Mouse (Mus musculus) heart, adult 18-20 months (tissue): ENCODE data around the gene Fbln1. TPM values are rescaled to one million over a fixed set of nuclear protein-coding genes. Genes with fewer than 3 reads are reported as not detected.

Experiments
- DNase-seq, 2 experiments: peaks; one replicate each; pipeline ENCODE4 v3.0.0; 2021 to 2022; ENCODE audit warnings: mixed read lengths in 1 of 2
- long read RNA-seq, 2 experiments: library from polyadenylated mRNA; stranded (forward); transcript quantifications; one replicate each; pipeline ENCODE4 v2.0.0; 2021
- total RNA-seq, 2 experiments: library from RNA; stranded (reverse); gene quantifications; 2 replicates each; pipeline ENCODE4 v1.2.3; 2021

Fbln1 gene
- total RNA-seq, result 10 to 100 TPM; 54.5 to 74.1 TPM
- long read RNA-seq, experiment 1, transcript Fbln1-201 (17 exons, 3,659 nt), result minor isoform, 23 of 78 reads
- long read RNA-seq, experiment 1, transcript Fbln1-202 (15 exons, 2,273 nt), result major isoform, 47 of 78 reads
- long read RNA-seq, experiment 1, partial matches to known transcripts, result 7 of 78 reads
- long read RNA-seq, experiment 1, other reads (novel, unspliced or antisense), result 1 of 78 reads
- long read RNA-seq, experiment 2, transcript Fbln1-201 (17 exons, 3,659 nt), result minor isoform, 12 of 48 reads
- long read RNA-seq, experiment 2, transcript Fbln1-202 (15 exons, 2,273 nt), result major isoform, 26 of 48 reads
- long read RNA-seq, experiment 2, partial matches to known transcripts, result 9 of 48 reads
- long read RNA-seq, experiment 2, other reads (novel, unspliced or antisense), result 1 of 48 reads

DNA sequence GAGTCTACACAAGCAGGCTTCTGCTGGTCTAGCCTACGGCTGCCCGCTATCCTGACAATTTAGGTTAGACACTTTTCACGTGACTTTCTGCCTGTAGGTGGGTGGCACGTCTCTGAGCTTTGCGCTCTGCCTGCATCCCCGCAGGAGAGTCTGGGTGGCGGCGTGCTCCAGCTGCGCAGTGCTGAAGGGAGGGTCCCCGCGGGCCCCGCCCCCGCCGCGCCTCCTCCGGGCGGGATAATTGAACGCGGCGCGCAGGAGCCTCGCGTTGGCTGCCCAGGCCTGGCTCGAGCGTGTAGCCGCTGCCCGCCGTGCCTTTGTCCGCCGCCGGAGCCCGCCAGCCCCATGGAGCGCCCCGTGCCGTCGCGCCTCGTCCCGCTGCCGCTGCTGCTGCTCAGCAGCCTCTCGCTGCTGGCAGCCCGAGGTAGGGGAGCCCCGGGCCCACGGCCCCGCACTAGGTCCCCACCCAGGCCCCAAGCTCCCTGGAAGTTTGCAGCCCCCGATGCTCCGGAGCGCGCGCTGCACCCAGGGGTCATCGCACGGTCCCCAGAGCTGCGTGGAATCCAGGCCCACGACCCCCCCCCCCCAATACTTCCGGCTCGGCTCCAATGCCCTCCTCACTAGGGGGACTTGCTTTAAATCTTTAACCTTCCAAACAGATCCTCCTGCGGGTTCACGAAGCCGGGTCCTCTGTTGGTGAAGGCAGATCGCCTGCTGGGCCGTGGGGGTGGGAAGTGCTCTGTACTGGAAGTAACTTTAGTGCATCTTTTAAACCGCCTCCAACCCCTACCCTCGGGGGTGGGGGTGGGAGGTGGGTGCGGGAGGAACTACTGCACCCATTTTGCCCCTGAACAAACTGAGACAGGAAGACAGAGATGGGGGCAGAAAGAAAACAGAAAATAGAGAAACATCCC is at the start of gene Fbln1:
Fbln1 (plus strand) TSS at position 158 of the 911 bp plus-strand sequence.
- DNase-seq, result peak; percentile 78 to 79

DNA sequence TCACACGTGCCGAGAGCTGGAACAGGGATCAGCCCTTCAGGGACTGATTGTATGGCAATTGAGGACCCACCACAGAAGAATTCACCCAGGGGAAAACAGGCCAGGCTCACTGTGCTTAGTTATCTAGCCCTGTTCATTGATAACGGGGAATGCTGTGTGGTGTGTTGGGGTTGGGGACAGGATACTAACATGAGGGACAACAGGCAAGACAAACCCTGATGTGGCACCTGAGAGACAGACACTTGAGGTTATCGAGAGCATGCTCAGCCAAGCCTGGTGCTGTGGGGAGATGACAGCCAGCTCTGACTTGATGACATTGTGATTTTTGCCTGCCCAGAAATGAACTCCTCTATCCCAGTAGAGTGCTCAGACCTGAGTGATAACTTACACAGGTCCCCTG is 49.6 kb upstream of the Fbln1 start:
- peak; percentile 48 to 52 for DNase-seq

DNA sequence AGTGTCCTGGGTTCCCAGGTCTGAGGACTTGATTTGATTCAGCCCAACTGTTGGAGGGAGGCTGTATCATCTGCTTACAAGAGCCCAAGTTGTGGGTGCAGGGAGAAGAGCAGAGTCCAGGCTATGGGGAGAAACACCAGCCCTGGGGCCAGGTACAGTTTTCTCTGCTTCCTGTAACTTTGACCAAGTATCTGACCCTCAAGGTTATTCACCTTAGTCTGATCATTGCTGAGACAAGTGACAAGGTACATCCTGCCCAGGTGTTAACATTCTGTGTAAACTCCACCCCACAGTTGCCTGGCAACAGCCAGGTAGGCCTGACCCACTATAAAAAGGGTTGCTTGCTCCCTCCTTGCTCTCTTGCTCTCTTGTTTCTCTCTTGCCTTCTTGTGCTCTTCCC is 44.3 kb upstream of the Fbln1 start:
- no peak for DNase-seq

DNA sequence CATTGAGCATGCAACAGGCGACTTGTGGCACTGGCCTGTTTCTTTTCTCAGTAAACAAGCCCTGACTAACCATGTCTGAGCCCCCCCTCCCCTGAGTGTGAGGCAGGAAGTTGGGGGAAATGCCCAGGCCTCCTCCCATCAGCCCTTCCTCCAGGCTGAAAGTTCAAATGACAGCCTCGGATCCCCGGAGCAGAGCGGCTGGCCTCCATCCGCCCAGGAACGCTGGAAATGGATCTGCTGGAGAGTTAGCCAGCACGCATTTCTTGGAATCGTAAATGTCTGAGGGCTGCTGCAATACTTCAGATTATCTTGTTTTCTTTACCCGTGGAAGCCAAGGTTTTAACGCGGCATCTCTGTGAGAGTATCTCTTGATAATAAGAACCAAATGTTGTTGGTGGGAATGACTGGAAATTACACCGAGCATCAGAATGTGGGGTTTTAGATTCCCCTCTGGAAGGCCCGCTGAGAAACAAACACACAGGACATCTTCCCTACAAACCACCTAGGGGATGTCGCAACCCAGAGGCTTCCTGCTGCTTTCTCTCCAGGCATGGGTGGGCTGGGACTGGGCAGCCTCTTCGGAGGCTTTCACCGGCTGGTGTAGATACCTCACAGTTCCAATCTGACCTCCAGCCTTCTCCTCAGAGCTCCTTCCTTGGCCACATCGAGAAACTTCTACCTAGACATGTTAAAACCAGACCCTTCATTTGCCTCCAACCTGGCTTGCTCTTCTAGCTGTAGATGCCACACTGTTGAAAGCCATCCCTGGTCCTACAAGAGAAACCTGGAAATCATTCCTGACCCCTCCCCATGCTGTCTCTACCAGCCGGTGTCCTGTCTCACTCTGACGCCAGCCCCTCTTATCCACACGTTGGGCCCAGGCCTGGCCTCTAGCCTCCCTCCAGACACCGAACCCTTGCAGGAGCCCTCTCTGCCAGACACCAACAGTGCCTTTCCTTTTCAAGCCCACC is 42.8 kb upstream of the Fbln1 start:
- DNase-seq, result peak; percentile 71 to 84

DNA sequence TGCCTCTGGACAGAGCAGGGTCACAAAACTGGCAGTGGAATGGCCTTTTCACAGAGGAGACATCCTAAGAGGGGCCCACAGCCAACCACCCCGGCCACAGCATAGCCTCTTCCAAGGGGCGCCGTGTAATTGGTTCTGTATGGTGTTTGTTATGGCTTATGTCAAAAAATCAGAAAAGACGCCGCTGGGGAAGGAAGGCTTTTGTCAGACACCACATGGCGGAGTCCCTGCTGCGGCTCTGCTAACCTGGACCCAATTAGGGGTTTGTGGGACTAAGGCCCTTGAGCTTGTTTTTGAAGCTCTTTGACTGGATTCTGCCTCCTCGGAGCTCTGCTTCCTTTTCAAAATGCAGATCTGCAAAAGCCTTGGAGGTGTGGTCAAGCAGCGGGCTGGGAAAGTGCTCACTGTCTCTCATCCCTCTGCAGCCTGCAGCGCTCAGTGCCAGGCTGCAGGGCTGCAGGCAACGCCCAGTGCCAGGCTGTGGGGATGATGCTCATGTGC is 39.3 kb upstream of the Fbln1 start:
- DNase-seq, result no peak

DNA sequence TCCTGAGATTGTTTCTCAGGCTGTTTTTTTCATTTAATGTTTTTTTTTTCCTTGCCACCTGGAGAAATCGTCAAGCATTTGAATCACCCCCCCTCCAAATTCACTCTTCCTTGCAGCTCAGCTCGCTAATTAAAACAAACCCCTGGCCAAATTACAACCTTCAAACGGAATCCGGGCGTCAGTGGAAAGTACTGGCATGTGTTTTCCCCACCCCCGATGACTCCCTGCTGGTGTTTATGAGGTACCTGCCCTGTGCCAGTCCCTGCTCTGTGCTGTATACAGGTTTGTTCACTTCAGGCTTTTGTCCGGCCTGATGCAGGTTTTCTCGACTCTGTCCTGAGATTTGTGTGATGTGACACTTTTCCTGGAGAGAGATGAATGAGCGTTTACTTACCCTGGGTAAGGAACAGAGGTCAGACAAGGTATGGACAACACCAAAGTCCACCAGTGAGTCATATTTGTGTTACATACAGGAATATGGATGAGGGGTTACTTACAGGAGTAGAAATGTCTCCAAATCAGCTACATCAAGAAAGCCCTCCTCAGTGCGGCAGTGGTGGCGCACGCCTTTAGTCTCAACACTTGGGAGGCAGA is 38.6 kb upstream of the Fbln1 start:
- no peak for DNase-seq

DNA sequence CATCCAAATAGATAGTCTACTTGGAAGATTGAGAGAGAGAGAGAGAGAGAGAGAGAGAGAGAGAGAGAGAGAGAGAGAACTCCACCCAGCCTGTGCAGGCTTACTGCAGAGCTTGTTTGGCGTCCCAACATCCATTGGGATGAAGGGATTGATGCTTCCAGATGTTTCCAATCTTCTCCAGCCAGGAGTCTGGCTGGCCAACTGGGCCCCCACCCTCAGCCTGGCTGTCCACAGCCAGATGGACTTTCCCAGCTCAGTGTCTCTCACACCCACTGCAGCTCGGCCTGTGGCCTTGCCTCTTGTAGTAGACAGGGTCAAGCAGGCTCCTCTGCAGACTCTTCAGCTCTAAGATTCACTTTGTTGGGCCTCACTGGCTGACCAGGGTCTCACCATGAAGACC is 33.7 kb upstream of the Fbln1 start:
- peak; percentile 58 to 85 for DNase-seq

DNA sequence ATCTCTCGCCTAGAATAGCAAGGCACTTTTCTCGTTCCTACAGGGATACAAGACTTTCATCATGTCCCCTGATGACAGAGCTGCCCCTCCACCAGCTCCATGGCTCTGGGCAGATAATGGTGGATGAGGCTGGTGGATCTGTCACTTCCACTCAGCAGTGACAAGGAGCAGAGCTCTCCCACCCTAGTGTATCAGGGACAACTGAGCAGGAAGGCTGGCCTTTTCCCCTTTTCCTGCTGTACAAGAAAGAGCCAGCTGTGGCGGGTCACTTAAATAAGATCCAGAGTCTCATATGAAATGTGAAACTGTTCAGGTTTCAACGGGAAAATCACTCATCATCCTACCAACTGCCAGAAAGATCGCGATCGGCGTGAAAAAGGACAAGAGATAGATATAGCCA is 32.3 kb upstream of the Fbln1 start:
- DNase-seq, result no peak

DNA sequence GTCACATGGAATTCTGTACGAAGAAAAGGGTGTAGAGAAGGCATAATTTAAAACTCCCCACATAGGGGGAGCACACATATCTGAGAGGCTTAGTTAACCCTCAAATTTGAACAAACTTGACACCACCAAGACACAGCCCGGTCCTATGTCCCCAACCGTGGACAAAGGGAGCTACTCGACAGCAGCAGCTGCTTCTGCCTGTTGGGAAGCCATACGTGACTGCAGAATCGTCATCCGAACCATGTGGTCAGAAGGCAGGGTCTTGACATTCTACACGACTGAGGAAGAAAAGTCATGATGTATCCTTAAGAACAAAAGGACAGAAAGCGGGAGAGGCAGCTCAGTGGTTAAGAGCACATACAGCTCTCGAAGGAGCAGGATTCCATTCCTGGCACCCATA is 31.7 kb upstream of the Fbln1 start:
- no peak for DNase-seq

DNA sequence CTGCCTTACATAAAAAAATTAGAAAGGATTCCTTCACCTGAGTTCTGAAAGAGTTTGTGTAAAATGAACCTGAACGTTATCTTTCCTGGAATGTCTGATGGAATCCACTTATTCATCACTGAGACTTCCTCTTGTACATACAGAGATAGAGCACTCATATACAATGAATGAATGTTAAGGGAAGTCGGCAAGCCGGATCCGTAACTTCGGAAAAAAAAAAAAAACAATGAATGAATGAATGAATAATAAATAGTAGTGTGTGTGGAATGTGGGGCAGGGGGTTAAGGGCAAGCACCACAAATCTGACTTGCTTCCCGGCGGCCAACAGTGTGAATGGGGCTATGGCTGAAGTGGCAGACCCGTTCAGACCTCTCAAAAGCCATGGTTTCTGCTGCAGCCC is 28.2 kb upstream of the Fbln1 start:
- DNase-seq, result peak; percentile 19 to 48

DNA sequence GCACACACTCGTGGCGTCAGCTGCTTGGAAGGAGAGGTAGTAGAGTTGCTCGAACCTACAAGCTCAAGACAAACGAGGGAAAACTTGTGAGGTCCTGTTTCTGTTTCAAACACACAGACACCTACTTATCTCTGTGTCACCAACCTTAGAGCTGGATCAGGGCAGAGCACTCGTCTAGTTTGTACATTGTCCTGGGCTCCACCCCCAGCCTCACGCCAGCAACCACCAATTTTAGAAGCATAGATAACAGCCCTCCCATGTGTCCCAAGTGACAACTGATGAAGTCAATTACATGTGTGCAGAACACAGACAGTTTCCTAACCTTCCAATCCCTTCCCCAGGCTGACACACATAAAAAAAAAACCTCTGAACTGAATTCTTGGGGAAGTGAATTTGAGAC is 27.6 kb upstream of the Fbln1 start:
- peak; percentile 51 to 69 for DNase-seq

DNA sequence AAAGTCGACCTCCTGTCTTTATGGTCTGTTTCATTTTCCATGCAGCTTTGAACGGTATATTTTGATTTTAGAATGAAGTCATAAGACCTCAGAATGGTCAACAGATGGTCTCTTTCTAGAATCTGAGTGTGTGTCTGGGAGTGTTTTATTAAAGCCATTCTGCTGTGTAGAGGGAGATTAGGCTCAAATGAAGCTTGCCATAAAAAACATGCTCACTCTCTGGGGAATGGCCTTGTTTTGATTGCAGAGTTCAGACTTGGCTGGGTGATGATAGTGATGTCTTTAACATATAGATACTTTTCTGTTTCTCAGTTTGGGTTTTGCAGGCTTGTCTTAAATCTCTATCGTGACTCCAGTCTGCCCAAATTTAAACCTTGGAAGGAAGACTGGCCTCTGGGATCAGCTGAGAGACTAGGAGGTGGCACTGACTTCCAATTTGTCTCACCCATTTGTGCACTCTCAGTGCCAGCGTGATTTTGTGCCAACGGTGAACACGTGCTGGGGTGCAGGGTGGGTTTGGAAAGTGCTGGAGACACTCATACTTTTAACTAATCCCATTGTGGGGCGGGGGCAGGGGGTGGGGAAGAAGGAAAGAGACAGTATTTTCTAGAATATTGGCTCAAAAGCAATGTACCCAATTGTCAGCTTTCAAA is 26.1 kb upstream of the Fbln1 start:
- DNase-seq, result peak; percentile 56 to 62

DNA sequence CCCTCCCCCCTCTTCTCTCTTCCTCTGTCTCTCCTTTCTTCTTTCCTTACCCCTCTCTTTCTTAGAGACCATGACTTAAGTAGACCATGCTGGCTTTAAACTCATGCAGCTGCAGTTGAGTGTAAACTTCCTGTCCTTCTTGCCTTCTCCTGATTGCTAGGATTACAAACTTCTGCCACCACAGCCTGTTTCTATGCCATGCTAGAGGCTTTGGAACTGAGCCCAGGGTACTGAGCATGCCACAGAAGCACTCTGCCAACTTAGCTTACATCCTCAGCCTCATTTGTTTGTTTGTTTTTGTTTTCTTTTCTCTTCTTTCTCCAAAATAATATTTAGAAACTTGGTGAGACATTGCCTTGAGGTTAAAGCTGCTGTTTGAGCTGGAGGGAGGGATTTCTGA is 25.4 kb upstream of the Fbln1 start:
- no peak for DNase-seq

DNA sequence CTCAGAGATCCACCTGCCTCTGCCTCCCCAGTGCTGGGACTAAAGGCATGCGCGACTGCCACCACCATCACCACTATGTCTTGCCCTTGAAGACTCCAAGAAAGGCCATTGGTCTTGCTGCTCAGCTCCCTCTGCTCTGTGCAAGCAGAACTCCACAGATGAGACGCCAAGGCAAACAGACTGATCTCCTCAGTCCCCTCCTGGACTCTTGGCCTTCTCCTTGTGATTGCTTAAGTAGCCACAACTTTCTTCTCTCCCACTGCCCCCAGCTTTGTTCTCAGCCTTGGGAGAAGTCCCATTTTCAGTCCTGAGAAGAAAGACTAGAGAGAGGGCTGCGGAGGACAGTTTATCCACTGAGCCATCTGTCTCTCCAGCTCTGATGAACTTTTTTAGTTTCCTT is 23.7 kb upstream of the Fbln1 start:
- DNase-seq, result peak; percentile 36 to 56

DNA sequence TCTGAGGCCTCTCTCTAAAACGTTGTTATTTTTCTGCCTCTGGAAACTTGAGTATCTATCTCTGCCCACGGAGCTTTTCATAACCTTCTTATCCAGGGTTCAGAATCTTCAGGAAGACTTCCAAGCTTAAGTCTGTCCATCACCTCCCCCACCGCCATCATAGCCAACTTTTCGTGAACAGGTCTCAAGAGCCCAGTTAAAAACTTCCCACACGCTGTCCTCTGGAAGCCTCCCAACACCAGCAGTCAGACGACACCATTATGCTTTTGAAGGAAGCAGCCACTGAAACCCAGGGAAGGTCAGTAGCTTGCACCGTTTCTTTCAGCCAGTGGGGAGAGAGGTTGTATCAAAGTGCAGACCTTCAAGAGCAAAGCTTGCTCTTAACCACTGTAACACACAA is 18.8 kb upstream of the Fbln1 start:
- DNase-seq, result peak; percentile 65 to 66

DNA sequence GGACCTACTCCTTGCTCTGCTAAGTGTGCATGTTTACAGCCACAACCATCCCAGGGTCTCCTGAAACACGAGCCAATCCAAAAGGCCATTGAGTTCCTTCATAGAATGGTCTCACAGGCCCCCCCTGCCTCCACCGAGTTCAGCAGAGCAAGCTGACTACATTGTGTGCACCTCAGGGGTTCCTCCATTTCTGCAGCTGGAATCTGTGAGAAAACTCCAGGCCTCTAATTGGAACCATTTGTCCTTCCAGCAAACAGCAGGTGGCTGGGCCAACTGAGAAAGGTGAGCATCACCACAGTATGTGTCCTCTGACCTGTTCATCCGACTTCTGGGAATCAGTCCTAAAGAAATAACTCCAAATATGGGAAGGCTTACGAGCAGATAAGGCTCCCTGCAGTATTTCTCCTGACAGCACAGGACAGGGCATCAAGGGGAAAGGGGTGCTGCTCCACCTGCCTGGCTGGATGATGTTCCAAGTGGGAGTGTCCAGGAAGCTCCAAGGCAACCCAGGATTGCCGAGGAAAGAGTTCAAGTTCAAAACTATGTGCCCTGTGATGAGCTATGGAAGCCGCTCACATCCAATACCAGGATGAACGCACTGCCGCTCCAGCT is 17.5 kb upstream of the Fbln1 start:
- no peak for DNase-seq

DNA sequence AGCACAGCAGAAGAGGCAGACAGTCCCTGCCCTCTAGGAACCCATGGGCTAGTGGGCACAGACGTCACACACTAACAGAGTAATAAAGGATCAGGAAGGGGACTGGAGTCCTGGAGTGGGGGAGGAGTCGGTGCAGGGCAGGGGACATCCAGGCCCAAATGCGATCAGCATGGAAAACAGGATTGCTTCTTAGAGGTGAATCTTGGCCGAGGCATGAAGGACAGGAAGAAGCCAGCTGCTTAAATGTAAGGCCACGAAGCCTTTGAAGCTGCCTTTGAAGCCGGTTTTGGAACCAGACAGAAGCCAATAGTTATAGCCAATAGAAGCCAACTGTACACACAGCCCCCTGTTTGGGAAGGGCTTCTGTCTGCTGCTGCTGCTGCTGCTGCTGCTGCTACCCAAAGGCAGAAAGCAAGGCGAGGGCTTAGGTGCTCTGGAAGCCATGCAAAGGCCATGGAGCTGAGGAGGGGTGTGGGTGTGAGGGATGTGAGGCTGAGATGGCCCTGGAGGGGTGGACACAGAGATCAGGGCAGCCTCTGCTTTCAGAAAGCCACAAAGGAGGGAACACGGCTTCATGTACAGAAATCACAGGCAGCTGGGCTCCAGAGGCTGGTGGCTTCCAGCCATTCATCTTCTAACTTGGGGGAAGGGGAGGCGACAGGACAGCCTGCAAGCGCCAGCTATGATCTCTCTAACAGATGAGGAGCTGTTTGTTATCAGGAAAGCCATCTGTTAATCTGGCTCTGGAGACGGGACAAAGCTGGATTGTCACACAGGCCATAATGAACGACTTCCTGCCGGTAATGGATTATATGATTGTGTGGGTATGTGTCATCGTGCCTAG is 5.1 kb upstream of the Fbln1 start:
- DNase-seq, result peak in 1 of 2 experiments; percentile 21

DNA sequence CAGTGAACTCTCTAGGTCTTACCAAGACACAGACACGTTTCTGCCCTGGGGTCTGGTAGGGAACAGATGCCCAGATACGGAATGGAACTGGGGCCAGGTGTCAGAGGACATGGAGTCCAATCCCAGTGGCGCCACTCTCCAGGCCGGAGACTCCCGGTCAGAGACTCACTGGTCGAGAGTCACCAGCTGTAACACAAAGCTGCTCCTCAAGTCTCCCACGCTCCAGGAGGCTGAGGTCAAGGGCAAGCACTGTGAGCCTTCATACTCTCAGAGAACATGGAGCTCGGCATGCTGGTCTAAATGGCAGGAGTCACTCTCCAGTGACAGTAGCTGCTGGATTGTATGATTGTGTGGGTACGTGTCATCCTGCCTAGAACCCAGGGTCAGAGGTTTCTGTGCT is 3.5 kb upstream of the Fbln1 start:
- no peak for DNase-seq

DNA sequence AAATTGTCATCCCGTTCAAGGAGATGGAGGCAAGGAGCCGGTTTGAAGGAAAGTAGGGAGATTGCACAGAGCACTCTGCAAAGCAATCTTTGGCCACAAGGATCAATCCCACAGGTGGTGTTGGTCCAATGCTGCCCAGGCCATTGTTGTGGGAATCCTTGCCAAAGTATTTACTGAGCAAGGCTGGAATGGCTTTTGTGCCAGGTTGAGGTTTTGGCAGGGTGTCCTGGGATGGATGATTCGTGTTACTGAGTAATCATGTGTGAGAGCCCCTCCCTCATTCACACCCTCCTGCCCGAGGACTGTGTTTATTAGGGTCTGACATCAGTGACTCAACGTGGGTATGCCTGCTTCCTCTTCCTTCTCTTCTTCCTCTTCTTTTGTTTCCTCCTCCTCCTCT is 3.0 kb upstream of the Fbln1 start:
- DNase-seq, result no peak

DNA sequence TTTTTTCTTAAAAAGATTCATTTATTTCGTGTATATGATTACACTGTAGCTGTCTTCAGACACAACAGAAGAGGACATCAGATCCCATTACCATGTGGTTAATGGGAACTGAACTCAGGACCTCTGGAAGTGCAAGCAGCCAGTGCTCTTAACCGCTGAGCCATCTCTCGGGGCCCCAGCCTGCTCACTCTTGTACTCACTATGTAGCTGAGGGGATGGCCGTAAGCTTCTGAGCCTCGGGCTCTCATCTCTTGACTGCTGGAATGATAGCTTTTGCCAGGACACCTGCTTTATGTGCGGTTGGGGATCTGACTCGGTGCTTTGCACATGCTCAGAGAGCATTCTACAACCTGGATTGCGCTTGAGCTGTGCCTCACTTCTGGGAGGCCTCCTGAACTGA is 1.4 kb upstream of the Fbln1 start:
- no peak for DNase-seq
